Mouse (Mus musculus) bone marrow, adult 2 months (tissue): Measurements from ENCODE around the gene Olfr70. TPM values are rescaled to one million over a fixed set of nuclear protein-coding genes. Genes with fewer than 3 reads are reported as not detected.

Source experiments
- H3K27ac ChIP-seq: fragments of 200-500 bp; 2 replicates; pipeline ENCODE4 v1.5.1; 2012; ENCODE audit warnings: low read depth, mild to moderate bottlenecking, control low read depth, inconsistent platforms, low read length; ENCODE audit not compliant: control insufficient read depth, poor library complexity, insufficient read depth
- H3K4me1 ChIP-seq: fragments of 200-500 bp; 2 replicates; pipeline ENCODE4 v1.6.1; 2011; ENCODE audit warnings: low read length; ENCODE audit not compliant: control insufficient read depth, insufficient read depth
- H3K4me3 ChIP-seq: fragments of 200-500 bp; replicated peaks from 2 replicates; pipeline ENCODE3; 2011; ENCODE audit warnings: mild to moderate bottlenecking, low read depth, low read length, control low read depth; ENCODE audit not compliant: control insufficient read depth
- CTCF ChIP-seq: fragments of 200-500 bp; IDR thresholded peaks from 2 replicates; pipeline ENCODE4 v1.5.1; 2011; ENCODE audit warnings: low read length, control low read depth; ENCODE audit not compliant: control insufficient read depth, insufficient read depth
- POLR2A ChIP-seq: fragments of 200-500 bp; IDR thresholded peaks from 2 replicates; pipeline ENCODE4 v1.6.1; 2011; ENCODE audit warnings: low read depth, mild to moderate bottlenecking, control low read depth, low read length, borderline replicate concordance; ENCODE audit not compliant: control insufficient read depth
- WGBS: fragments of 180-500 bp; shearing (Covaris S2); methylation state at CpG from one replicate; pipeline ENCODE4 v1.1.7; 2018; 5-methylcytosine and 5-hydroxymethylcytosine counted together
- polyA plus RNA-seq: library from polyadenylated mRNA; stranded (reverse); fragments of >200 nt; gene quantifications from 2 replicates; pipeline ENCODE4 v1.2.4, GENCODE M21; 2011; ENCODE audit warnings: low replicate concordance; ENCODE audit not compliant: missing spikeins, insufficient read depth, insufficient read length

The Olfr70 gene
- not detected in 2 replicates for polyA plus RNA-seq

- Histone ChIP-seq H3K4me3 (no peak within 1 kb of the TSS), H3K4me1 (no peaks in the 10 kb centered on the region), H3K27ac (no peak within 1 kb of the TSS)
- 89% methylated on average over 6 of the region's 6 CpGs for WGBS
- no peak for TF ChIP-seq CTCF
- no peak for TF ChIP-seq POLR2A
Observed at GRCm38 (mm10) chr4:43700707-43701106, at the start of gene Olfr70. Gene Olfr70, minus strand, starts transcription at chr4:43700807.

- 14% methylated on average over 6 of the region's 6 CpGs for WGBS
- Histone ChIP-seq H3K27ac (no peak overlapping the region), H3K4me1 (no peaks in the 10 kb centered on the region; the same call in 1 of the 2 replicates), H3K4me3 (no peak overlapping the region)
- TF ChIP-seq POLR2A = no peak
- TF ChIP-seq CTCF = no peak
Observed at GRCm38 (mm10) chr4:43745187-43745586, 44.6 kb upstream of the Olfr70 start.

DNA sequence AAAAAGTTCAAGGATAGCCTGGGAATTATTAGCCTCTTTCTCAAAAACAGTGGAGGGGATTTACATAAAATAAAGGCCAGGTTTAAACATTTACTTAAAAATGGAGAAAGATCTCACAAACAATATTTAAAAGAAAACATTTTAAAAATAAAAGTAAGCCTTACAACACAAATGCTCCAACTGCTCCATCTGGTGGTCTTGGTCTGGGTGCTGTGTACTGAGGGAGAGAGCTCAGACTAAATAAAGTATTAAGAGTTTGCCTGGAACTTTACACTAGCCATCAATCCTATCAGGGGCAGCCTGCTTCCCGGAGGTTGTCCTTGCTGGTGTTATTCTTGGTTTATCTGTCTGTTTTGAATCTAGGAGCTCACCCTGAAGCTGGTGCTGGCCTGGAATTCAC is 42.5 kb upstream of the Olfr70 start:
- no peak for TF ChIP-seq POLR2A
- no peak for TF ChIP-seq CTCF
- whole genome bisulfite sequencing = 66% methylated on average over 1 of the region's 1 CpGs
- H3K27ac ChIP-seq = no peak overlapping the region
- H3K4me1 ChIP-seq = no peaks in the 10 kb centered on the region; the same call in 1 of the 2 replicates
- no peak overlapping the region for H3K4me3 ChIP-seq

- H3K4me1 ChIP-seq = no peaks in the 10 kb centered on the region; the same call in 1 of the 2 replicates
- 74% methylated on average over 4 of the region's 4 CpGs for WGBS
- H3K4me3 ChIP-seq = no peak overlapping the region
- no peak overlapping the region for H3K27ac ChIP-seq
- TF ChIP-seq POLR2A (no peak), CTCF (no peak)
Observed at GRCm38 (mm10) chr4:43742637-43743036, 42.0 kb upstream of the Olfr70 start.

DNA sequence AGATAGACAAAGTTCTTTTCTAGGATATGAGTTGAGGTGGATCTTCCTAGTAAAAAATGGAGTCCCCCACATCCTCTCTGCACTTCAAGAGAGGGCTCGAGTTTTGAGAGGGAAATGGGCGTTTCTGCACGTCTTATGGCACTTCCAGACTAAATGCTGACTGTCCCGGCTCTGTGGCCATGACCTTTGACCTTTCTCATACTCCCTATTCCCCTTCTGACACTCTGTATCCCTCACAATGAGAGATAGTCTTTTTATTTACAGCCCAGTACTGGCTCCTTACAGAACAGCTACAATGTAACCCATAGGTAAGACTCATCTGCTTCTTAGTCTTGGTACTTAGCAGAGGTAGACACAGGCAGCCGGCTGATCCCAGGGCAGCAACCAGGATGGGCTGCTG is 40.9 kb upstream of the Olfr70 start:
- Histone ChIP-seq H3K4me3 (no peak overlapping the region), H3K27ac (no peak overlapping the region), H3K4me1 (no peaks in the 10 kb centered on the region; the same call in 1 of the 2 replicates)
- WGBS = 63% methylated on average over 5 of the region's 5 CpGs
- TF ChIP-seq CTCF (no peak), POLR2A (no peak)

- no peak overlapping the region for H3K4me3 ChIP-seq
- WGBS = 75% methylated on average over 8 of the region's 8 CpGs
- H3K4me1 ChIP-seq = no peaks in the 10 kb centered on the region
- H3K27ac ChIP-seq = no peak overlapping the region
- TF ChIP-seq CTCF (no peak), POLR2A (no peak)
Observed at GRCm38 (mm10) chr4:43738989-43739674, 38.5 kb upstream of the Olfr70 start.

- no peak overlapping the region for H3K27ac ChIP-seq
- H3K4me3 ChIP-seq = no peak overlapping the region
- H3K4me1 ChIP-seq = no peaks in the 10 kb centered on the region
- TF ChIP-seq POLR2A (no peak), CTCF (no peak)
- whole genome bisulfite sequencing = 72% methylated on average over 6 of the region's 6 CpGs
Observed at GRCm38 (mm10) chr4:43737144-43737543, 36.5 kb upstream of the Olfr70 start.

- 83% methylated on average over 5 of the region's 5 CpGs for WGBS
- TF ChIP-seq POLR2A = no peak
- TF ChIP-seq CTCF = no peak
- H3K4me1 ChIP-seq = no peaks in the 10 kb centered on the region
- no peak overlapping the region for H3K27ac ChIP-seq
- H3K4me3 ChIP-seq = no peak overlapping the region
Observed at GRCm38 (mm10) chr4:43733186-43733585, 32.6 kb upstream of the Olfr70 start.
